8 mouse cellular contexts compared by ENCODE assay signal in the genomic region with DNA sequence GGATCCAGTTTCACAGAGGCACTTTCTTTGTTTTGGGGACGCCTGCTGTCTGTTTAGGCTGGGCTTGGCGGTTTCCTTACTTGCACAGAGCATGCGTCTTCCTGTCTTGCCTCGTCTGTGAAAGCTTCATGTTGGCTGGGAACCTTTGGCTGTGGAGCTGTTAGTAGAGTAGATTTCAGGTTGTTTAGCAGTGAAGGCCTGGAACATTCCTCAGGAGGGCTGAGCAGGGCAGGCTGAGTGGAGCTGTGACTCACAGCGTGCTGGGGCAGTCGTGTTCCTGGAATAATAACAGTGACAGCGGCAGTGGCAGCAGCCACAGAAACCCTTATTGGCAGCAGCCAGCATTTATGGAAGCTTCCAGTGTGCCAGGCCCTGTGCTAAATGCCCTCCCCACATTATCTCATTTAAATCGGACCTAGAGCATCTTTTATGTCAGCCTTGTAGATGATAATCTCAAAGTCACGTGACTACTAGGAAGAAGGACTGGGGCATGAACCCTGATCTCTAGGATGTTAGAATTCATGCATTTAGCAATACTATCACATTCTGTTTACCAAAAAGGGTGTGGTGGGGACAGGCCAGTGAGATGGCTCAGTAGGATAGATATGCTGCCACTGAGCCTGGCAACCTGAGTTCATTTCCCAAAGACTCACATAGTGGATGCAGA. TPM values are rescaled to one million over a fixed set of nuclear protein-coding genes. Genes with fewer than 3 reads are reported as not detected.
A peak's percentile ranks its signal among the peaks of the same experiment; 100 is the strongest.
DNase-seq lines count a peak whose midpoint lies in the region; ATAC-seq and TF ChIP-seq lines count a peak whose summit lies in the region.

No protein-coding gene starts in this region.

- DNase-seq in gastrocnemius, adult 2 months, result peak; percentile 65
- DNase-seq in gastrocnemius, postnatal 10 days, result no peak
- peak; percentile 71 for DNase-seq in NIH3T3 (ENCODE audit: low read depth)
- peak; percentile 36 for DNase-seq in embryonic facial prominence, embryonic 14.5 days (ENCODE audit: low spot score)
- DNase-seq in limb, embryonic 10.5 days (ENCODE audit: low spot score), result no peak
- no peak for DNase-seq in liver, embryonic 11.5 days (ENCODE audit: low spot score)
- DNase-seq in frontal cortex, postnatal 25 days (ENCODE audit: low spot score in 2 of 2), result no peak
- no peak for DNase-seq in retina, postnatal 1 day

- peak overlapping the region; percentile 75 for H3K27ac ChIP-seq in gastrocnemius, adult 2 months
- no peak overlapping the region for H3K27ac ChIP-seq in embryonic facial prominence, embryonic 14.5 days (replicated peaks; ENCODE audit: low read depth, low read length)
- H3K27ac ChIP-seq in limb, embryonic 10.5 days, result 0 out of 2 replicates have a peak overlapping the region, but pooled peaks have one; percentile 44
- no peak overlapping the region for H3K27ac ChIP-seq in liver, embryonic 11.5 days (ENCODE audit: low read depth, low read length)

- H3K9me3 ChIP-seq in embryonic facial prominence, embryonic 14.5 days (ENCODE audit: control insufficient read depth, low read length), result no peaks in the 10 kb centered on the region
- no peaks in the 10 kb centered on the region for H3K9me3 ChIP-seq in limb, embryonic 10.5 days (replicated peaks)
- H3K9me3 ChIP-seq in liver, embryonic 11.5 days (ENCODE audit: control insufficient read depth, low read length), result no peaks in the 10 kb centered on the region

- H3K4me3 ChIP-seq in gastrocnemius, adult 2 months, result no peak overlapping the region
- H3K4me3 ChIP-seq in embryonic facial prominence, embryonic 14.5 days (ENCODE audit: low read depth, low read length), result no peak overlapping the region
- H3K4me3 ChIP-seq in limb, embryonic 10.5 days, result no peak overlapping the region
- H3K4me3 ChIP-seq in liver, embryonic 11.5 days (ENCODE audit: low read depth, low read length), result no peak overlapping the region

- H3K9ac ChIP-seq in embryonic facial prominence, embryonic 14.5 days (ENCODE audit: low read depth, low read length), result no peak overlapping the region
- no peak overlapping the region for H3K9ac ChIP-seq in liver, embryonic 11.5 days (ENCODE audit: low read depth, low read length)

- H3K4me1 ChIP-seq in embryonic facial prominence, embryonic 14.5 days (ENCODE audit: control insufficient read depth, insufficient read depth, low read length), result peaks cover 7% of the 10 kb centered on the region; the same call in 1 of the 2 replicates
- 0 out of 2 replicates have a peak, but pooled peaks cover 7% of the 10 kb centered on the region for H3K4me1 ChIP-seq in limb, embryonic 10.5 days
- no peaks in the 10 kb centered on the region for H3K4me1 ChIP-seq in liver, embryonic 11.5 days (replicated peaks; ENCODE audit: control insufficient read depth, insufficient read depth, low read length)

- no peaks in the 10 kb centered on the region for H3K36me3 ChIP-seq in embryonic facial prominence, embryonic 14.5 days (ENCODE audit: control insufficient read depth, insufficient read depth, low read length)
- no peaks in the 10 kb centered on the region for H3K36me3 ChIP-seq in limb, embryonic 10.5 days
- H3K36me3 ChIP-seq in liver, embryonic 11.5 days (ENCODE audit: control insufficient read depth, insufficient read depth, low read length), result no peaks in the 10 kb centered on the region

- H3K4me2 ChIP-seq in embryonic facial prominence, embryonic 14.5 days (ENCODE audit: low read depth, low read length), result no peak overlapping the region
- H3K4me2 ChIP-seq in liver, embryonic 11.5 days, result no peak overlapping the region

- intact Hi-C loops in gastrocnemius, adult 2 months (cut with DNase I), result no loop called here

- no peaks in the 10 kb centered on the region for H3K27me3 ChIP-seq in embryonic facial prominence, embryonic 14.5 days (replicated peaks; ENCODE audit: control insufficient read depth, insufficient read depth, low read length)
- no peaks in the 10 kb centered on the region for H3K27me3 ChIP-seq in limb, embryonic 10.5 days (ENCODE audit: low read depth, poor library complexity, severe bottlenecking)
- no peaks in the 10 kb centered on the region; the same call in 1 of the 2 replicates for H3K27me3 ChIP-seq in liver, embryonic 11.5 days (replicated peaks; ENCODE audit: control insufficient read depth, insufficient read depth, low read length)

- 0 out of 2 replicates have a peak, but pooled peaks have one; percentile 12 for ATAC-seq in embryonic facial prominence, embryonic 14.5 days (ENCODE audit: low read depth)
- no peak for ATAC-seq in liver, embryonic 11.5 days (replicated peaks; ENCODE audit: low FRiP score)

- no peak for TF ChIP-seq CTCF in gastrocnemius, adult 2 months (IDR thresholded peaks at IDR 0.05)

- whole genome bisulfite sequencing in embryonic facial prominence, embryonic 14.5 days, result 55% methylated on average over 9 of the region's 9 CpGs
- WGBS in limb, embryonic 10.5 days, result 82% methylated on average over 9 of the region's 9 CpGs
- WGBS in liver, embryonic 11.5 days, result 71% methylated on average over 9 of the region's 9 CpGs

RNA-seq across cellular contexts. Expression of a gene that starts 41.5 kb away (rescaled TPM):
- total RNA-seq in gastrocnemius, adult 2 months (2021), result 10 to 100 TPM; 14.4 to 21.6 TPM
- 1 to 10 TPM; 5.4 to 5.8 TPM for total RNA-seq in gastrocnemius, postnatal 10 days (2021)
- polyA plus RNA-seq in embryonic facial prominence, embryonic 14.5 days (2014; fragmentation: Nextera tagmentation; extraction: Ambion mirVana), result 3.0 and 3.1 TPM in 2 replicates
- 0.80 and 1.1 TPM in 2 replicates for polyA plus RNA-seq in limb, embryonic 10.5 days (2016; fragmentation: Nextera tagmentation; extraction: Ambion mirVana)
- 0.27 and 1.0 TPM in 2 replicates for polyA plus RNA-seq in liver, embryonic 11.5 days (2014; fragmentation: Nextera tagmentation; extraction: Ambion mirVana)

Comparison
In these comparisons a context has a peak if more than half of its experiments do, and no peak if none do; other contexts are left out.
1. DNase-seq: peak in gastrocnemius, adult 2 months (single experiment), NIH3T3 (single experiment) and embryonic facial prominence, embryonic 14.5 days (single experiment); none in gastrocnemius, postnatal 10 days (single experiment), limb, embryonic 10.5 days (single experiment), liver, embryonic 11.5 days (single experiment), frontal cortex, postnatal 25 days (0 of 2) and retina, postnatal 1 day (single experiment).
2. H3K27ac ChIP-seq: peak in gastrocnemius, adult 2 months (single experiment) and limb, embryonic 10.5 days (single experiment); none in embryonic facial prominence, embryonic 14.5 days (single experiment) and liver, embryonic 11.5 days (single experiment).